In the genomic region with DNA sequence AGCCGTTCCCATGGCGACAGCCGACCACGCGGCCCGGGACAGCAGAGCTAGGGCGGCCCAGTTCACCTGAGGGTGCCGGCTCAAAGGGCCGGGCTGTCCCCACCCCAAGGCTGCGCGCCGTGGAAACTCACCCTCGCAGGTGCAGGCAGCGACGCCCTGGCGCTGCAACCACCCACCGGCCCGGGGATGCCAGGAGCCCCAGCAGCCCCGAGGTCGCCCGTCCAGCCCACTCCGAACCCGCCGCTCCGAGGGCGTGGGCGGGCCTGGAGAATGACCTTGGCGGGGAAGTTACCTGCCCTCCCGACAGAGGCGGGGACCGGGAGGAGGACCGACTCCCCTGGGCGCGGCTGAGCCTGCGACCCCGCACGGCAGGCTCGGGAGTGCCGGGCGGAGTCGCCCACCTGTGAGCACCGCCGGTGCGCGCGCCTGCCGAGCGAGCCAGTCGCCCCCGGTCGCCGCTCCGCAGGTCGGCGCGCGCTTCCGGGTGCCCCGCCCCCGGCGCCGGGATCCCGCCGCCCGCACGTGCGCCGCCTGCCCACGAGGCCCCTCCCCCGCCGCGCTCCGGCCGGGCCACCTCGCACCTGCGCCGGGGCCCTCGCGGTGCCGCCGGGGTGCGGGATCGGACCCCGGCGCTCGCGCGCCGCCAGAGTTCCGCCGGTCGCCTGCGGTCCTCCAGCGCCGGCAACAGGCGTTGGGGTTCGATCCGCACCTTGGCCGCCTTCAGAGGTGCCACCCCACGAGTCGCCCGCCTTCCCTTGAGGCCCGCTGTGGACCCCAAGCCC, we compare ENCODE assay signal across 8 mouse cellular contexts. TPM values are rescaled to one million over a fixed set of nuclear protein-coding genes. Genes with fewer than 3 reads are reported as not detected.
DNase-seq lines count a peak whose midpoint lies in the region; ATAC-seq lines count a peak whose summit lies in the region.

A gene (minus strand): TSS at position 464 of the 782 bp plus-strand sequence.

- H3K9me3 ChIP-seq in embryonic facial prominence, embryonic 10.5 days, result no peaks in the 10 kb centered on the region
- no peaks in the 10 kb centered on the region for H3K9me3 ChIP-seq in hindbrain, embryonic 11.5 days (ENCODE audit: control insufficient read depth, low read length)

- DNase-seq in embryonic facial prominence, embryonic 10.5 days (ENCODE audit: low spot score), result peak; percentile 73
- peak; percentile 53 for DNase-seq in hindbrain, embryonic 11.5 days (ENCODE audit: low spot score)
- DNase-seq in layer of hippocampus, postnatal 36 days, result no peak
- DNase-seq in lung, postnatal 36 days, result peak; percentile 48
- peak; percentile 52 for DNase-seq in right cerebral cortex, postnatal 25 days

- peak within 1 kb of the TSS; percentile 78 for H3K4me3 ChIP-seq in embryonic facial prominence, embryonic 10.5 days
- peak within 1 kb of the TSS; percentile 67 for H3K4me3 ChIP-seq in hindbrain, embryonic 11.5 days (ENCODE audit: low read depth, low read length)

- peak within 1 kb of the TSS; percentile 49 for H3K9ac ChIP-seq in hindbrain, embryonic 11.5 days (ENCODE audit: low read depth, low read length)

- no peak within 1 kb of the TSS; the same call in 1 of the 2 replicates for H3K27ac ChIP-seq in embryonic facial prominence, embryonic 10.5 days (replicated peaks)
- no peak within 1 kb of the TSS for H3K27ac ChIP-seq in hindbrain, embryonic 11.5 days (ENCODE audit: low read depth, low read length)

- H3K4me2 ChIP-seq in hindbrain, embryonic 11.5 days (replicated peaks; ENCODE audit: low read depth, low read length), result peak within 1 kb of the TSS; percentile 99

- ATAC-seq in CD4-positive, CD25-positive, alpha-beta regulatory T cell, adult 4 months, result peak; percentile 78
- ATAC-seq in activated CD4-positive, CD25-positive, alpha-beta regulatory T cell, adult 4 months, result peak; percentile 63
- ATAC-seq in hindbrain, embryonic 11.5 days (ENCODE audit: low FRiP score), result peak; percentile 84
- ATAC-seq in monocyte, adult 5-6 weeks (replicated peaks; ENCODE audit: insufficient number of reproducible peaks, low FRiP score, low TSS enrichment, poor library complexity, severe bottlenecking), result no peak

- peaks cover 12% of the 10 kb centered on the region for H3K4me1 ChIP-seq in embryonic facial prominence, embryonic 10.5 days
- H3K4me1 ChIP-seq in hindbrain, embryonic 11.5 days (replicated peaks; ENCODE audit: control insufficient read depth, insufficient read depth, low read length), result no peaks in the 10 kb centered on the region; the same call in 1 of the 2 replicates

- 3% methylated on average over 103 of the region's 103 CpGs for WGBS in embryonic facial prominence, embryonic 10.5 days
- WGBS in hindbrain, embryonic 11.5 days, result under 1% methylated on average over 59 of the region's 103 CpGs

- H3K27me3 ChIP-seq in embryonic facial prominence, embryonic 10.5 days (replicated peaks; ENCODE audit: low read depth, poor library complexity, severe bottlenecking), result peaks cover 59% of the 10 kb centered on the region
- peaks cover 14% of the 10 kb centered on the region; the same call in 1 of the 2 replicates for H3K27me3 ChIP-seq in hindbrain, embryonic 11.5 days (ENCODE audit: control insufficient read depth, insufficient read depth, low read length)

- H3K36me3 ChIP-seq in embryonic facial prominence, embryonic 10.5 days (replicated peaks), result no peaks in the 10 kb centered on the region
- H3K36me3 ChIP-seq in hindbrain, embryonic 11.5 days (ENCODE audit: control insufficient read depth, insufficient read depth, low read length), result no peaks in the 10 kb centered on the region

RNA-seq across cellular contexts. Expression of the gene that starts here (rescaled TPM):
- 1 to 10 TPM; 2.5 to 3.3 TPM for polyA plus RNA-seq in CD4-positive, CD25-positive, alpha-beta regulatory T cell, adult 4 months (2017; shearing (Covaris generic))
- 1 to 10 TPM; 1.4 to 1.9 TPM for polyA plus RNA-seq in activated CD4-positive, CD25-positive, alpha-beta regulatory T cell, adult 4 months (2017; shearing (Covaris generic))
- 0.50 and 0.59 TPM in 2 replicates for polyA plus RNA-seq in embryonic facial prominence, embryonic 10.5 days (2016; fragmentation: Nextera tagmentation; extraction: Ambion mirVana)
- polyA plus RNA-seq in hindbrain, embryonic 11.5 days (2014; fragmentation: Nextera tagmentation; extraction: Ambion mirVana), result 0.28 and 1.3 TPM in 2 replicates
- total RNA-seq in layer of hippocampus, postnatal 36 days (2021), result 10 to 100 TPM; 47.1 to 47.3 TPM
- 0.95 to 3.9 TPM (median 1.8 TPM) in 3 replicates for total RNA-seq in monocyte, adult 5-6 weeks (2017)

Comparison
In these comparisons a context has a peak if more than half of its experiments do, and no peak if none do; other contexts are left out.
1. Peak in DNase-seq and H3K4me3 ChIP-seq in embryonic facial prominence, embryonic 10.5 days; RNA of the gene not detected or under 1 TPM.
2. DNase-seq: peak in hindbrain, embryonic 11.5 days (single experiment), lung, postnatal 36 days (single experiment) and right cerebral cortex, postnatal 25 days (single experiment); none in layer of hippocampus, postnatal 36 days (0 of 2).